Mouse (Mus musculus): Measurements from ENCODE around the gene Mylk.

DNA sequence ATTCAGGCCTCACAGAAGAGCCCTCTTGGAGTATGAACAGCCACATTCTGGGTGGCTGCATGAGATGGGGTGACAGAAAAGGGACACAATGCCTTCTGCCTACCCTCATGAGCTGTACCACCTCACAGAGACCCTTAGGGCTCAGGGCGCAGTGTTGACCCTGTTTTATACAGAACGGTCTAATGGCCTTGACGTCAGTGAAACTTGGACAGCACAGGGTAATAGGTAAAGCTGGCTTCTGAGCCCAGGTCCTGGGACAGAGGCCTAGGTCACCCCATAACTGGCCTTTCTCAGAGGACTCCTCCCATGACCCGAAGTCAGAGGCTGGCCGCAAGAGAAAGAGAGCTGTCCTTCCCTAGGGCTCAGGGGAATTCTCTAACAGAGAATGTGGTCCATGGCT lies 155.5 kb downstream of the Mylk start:
- no peak for TF ChIP-seq CTCF (IDR thresholded peaks at IDR 0.05; ENCODE audit: control insufficient read depth, insufficient read depth, insufficient read length)
- TF ChIP-seq FOSL1 (IDR thresholded peaks at IDR 0.05; ENCODE audit: insufficient read depth, low read length, poor library complexity, severe bottlenecking), result no peak
- TF ChIP-seq CEBPB (IDR thresholded peaks at IDR 0.05; ENCODE audit: low read depth), result no peak
- no peak for TF ChIP-seq USF1 (IDR thresholded peaks at IDR 0.05; ENCODE audit: low read depth)
- TF ChIP-seq MAX (IDR thresholded peaks at IDR 0.05), result no peak
